Mouse (Mus musculus) embryonic facial prominence, embryonic 10.5 days (tissue): ENCODE measurements around the gene Dnajc17. TPM values are rescaled to one million over a fixed set of nuclear protein-coding genes. Genes with fewer than 3 reads are reported as not detected.

Experiments
- DNase-seq: peaks from one replicate; pipeline ENCODE4 v3.0.0-alpha.2; 2017; ENCODE audit warnings: low spot score
- H3K27ac ChIP-seq: fragments of 300-500 bp; sonication (generic); replicated peaks from 2 replicates; pipeline ENCODE4 v1.5.1; 2016; ENCODE audit warnings: mild to moderate bottlenecking
- H3K27me3 ChIP-seq: fragments of 300-500 bp; sonication (generic); replicated peaks from 2 replicates; pipeline ENCODE4 v1.6.1; 2016; ENCODE audit warnings: low read depth, mild to moderate bottlenecking; ENCODE audit not compliant: poor library complexity, severe bottlenecking
- H3K36me3 ChIP-seq: fragments of 300-500 bp; sonication (generic); replicated peaks from 2 replicates; pipeline ENCODE4 v1.6.1; 2016; ENCODE audit warnings: mild to moderate bottlenecking, moderate library complexity
- H3K4me1 ChIP-seq: fragments of 300-500 bp; sonication (generic); 2 replicates; pipeline ENCODE4 v1.6.1; 2016
- H3K4me3 ChIP-seq: fragments of 300-500 bp; sonication (generic); 2 replicates; pipeline ENCODE4 v1.5.1; 2016; ENCODE audit warnings: mild to moderate bottlenecking, moderate library complexity
- H3K9me3 ChIP-seq: fragments of 300-500 bp; sonication (generic); 2 replicates; pipeline ENCODE4 v1.6.1; 2016; ENCODE audit warnings: mild to moderate bottlenecking
- WGBS: fragments of 180-500 bp; shearing (Covaris S2); methylation state at CpG from one replicate; pipeline ENCODE4 v1.1.7; 2016; 5-methylcytosine and 5-hydroxymethylcytosine counted together
- polyA plus RNA-seq: library from polyadenylated mRNA; unstranded; fragments of >200 nt; fragmentation: Nextera tagmentation; extraction: Ambion mirVana; gene quantifications from 2 replicates; pipeline ENCODE4 v1.2.1, GENCODE M21; 2016

Gene Dnajc17
- polyA plus RNA-seq, 1 experiment from 2014 or later, result 25.4 TPM

GRCm38 (mm10) chr2:119154683-119155082 is 53.9 kb downstream of the Dnajc17 start:
- Histone ChIP-seq H3K9me3 (no peaks in the 10 kb centered on the region), H3K36me3 (peaks cover 51% of the 10 kb centered on the region), H3K4me1 (peaks cover 18% of the 10 kb centered on the region), H3K27me3 (no peaks in the 10 kb centered on the region), H3K27ac (no peak overlapping the region), H3K4me3 (no peak overlapping the region)
- 81% methylated on average over 2 of the region's 2 CpGs for WGBS
- DNase-seq, result no peak

- H3K4me3 ChIP-seq, result no peak overlapping the region
- no peak for DNase-seq
- H3K4me1 ChIP-seq, result peaks cover 14% of the 10 kb centered on the region
- 90% methylated on average over 6 of the region's 6 CpGs for WGBS
- H3K27ac ChIP-seq, result no peak overlapping the region
- peaks cover 75% of the 10 kb centered on the region for H3K36me3 ChIP-seq
- no peaks in the 10 kb centered on the region for H3K9me3 ChIP-seq
- no peaks in the 10 kb centered on the region for H3K27me3 ChIP-seq
Observed at GRCm38 (mm10) chr2:119152255-119152654, 56.3 kb downstream of the Dnajc17 start.

GRCm38 (mm10) chr2:119147775-119148174 is 60.8 kb downstream of the Dnajc17 start:
- Histone ChIP-seq H3K36me3 (peaks cover 98% of the 10 kb centered on the region), H3K27ac (no peak overlapping the region), H3K27me3 (no peaks in the 10 kb centered on the region), H3K9me3 (peaks cover 4% of the 10 kb centered on the region; the same call in 1 of the 2 replicates), H3K4me1 (no peaks in the 10 kb centered on the region), H3K4me3 (no peak overlapping the region)
- WGBS, result 91% methylated on average over 8 of the region's 8 CpGs
- no peak for DNase-seq

- H3K27ac ChIP-seq, result no peak overlapping the region
- no peak overlapping the region for H3K4me3 ChIP-seq
- WGBS, result 83% methylated on average over 22 of the region's 22 CpGs
- no peaks in the 10 kb centered on the region for H3K27me3 ChIP-seq
- no peak for DNase-seq
- peaks cover 4% of the 10 kb centered on the region; the same call in 1 of the 2 replicates for H3K9me3 ChIP-seq
- peaks cover 98% of the 10 kb centered on the region for H3K36me3 ChIP-seq
- H3K4me1 ChIP-seq, result no peaks in the 10 kb centered on the region
Observed at GRCm38 (mm10) chr2:119147160-119147678, 61.4 kb downstream of the Dnajc17 start.

GRCm38 (mm10) chr2:119146435-119146834 is 62.2 kb downstream of the Dnajc17 start:
- Histone ChIP-seq H3K27ac (no peak overlapping the region), H3K4me1 (no peaks in the 10 kb centered on the region), H3K4me3 (no peak overlapping the region), H3K36me3 (peaks cover 98% of the 10 kb centered on the region), H3K27me3 (no peaks in the 10 kb centered on the region), H3K9me3 (peaks cover 4% of the 10 kb centered on the region; the same call in 1 of the 2 replicates)
- WGBS, result 92% methylated on average over 6 of the region's 6 CpGs
- DNase-seq, result no peak

GRCm38 (mm10) chr2:119145199-119145598 is 63.4 kb downstream of the Dnajc17 start:
- Histone ChIP-seq H3K27ac (no peak overlapping the region), H3K27me3 (no peaks in the 10 kb centered on the region), H3K4me1 (no peaks in the 10 kb centered on the region), H3K9me3 (peaks cover 4% of the 10 kb centered on the region; the same call in 1 of the 2 replicates), H3K36me3 (peaks cover 98% of the 10 kb centered on the region), H3K4me3 (no peak overlapping the region)
- 81% methylated on average over 2 of the region's 2 CpGs for WGBS
- no peak for DNase-seq

GRCm38 (mm10) chr2:119136346-119136898 is 72.2 kb downstream of the Dnajc17 start:
- Histone ChIP-seq H3K4me1 (no peaks in the 10 kb centered on the region), H3K36me3 (peaks cover 99% of the 10 kb centered on the region), H3K27ac (no peak overlapping the region), H3K4me3 (no peak overlapping the region), H3K9me3 (no peaks in the 10 kb centered on the region), H3K27me3 (no peaks in the 10 kb centered on the region)
- no peak for DNase-seq
- WGBS, result 85% methylated on average over 5 of the region's 5 CpGs

Other genes with a start within 250 kb of the Dnajc17 start
- 19.9 and 20.5 TPM in 2 replicates for gene Ccdc32, start 179.4 kb downstream of the Dnajc17 start, polyA plus RNA-seq
- 7.3 and 8.0 TPM in 2 replicates for gene Rpusd2, start 174.0 kb downstream of the Dnajc17 start, polyA plus RNA-seq
- gene Knl1, start 161.7 kb downstream of the Dnajc17 start, polyA plus RNA-seq, result 54.0 and 58.3 TPM in 2 replicates
- 90.9 and 94.1 TPM in 2 replicates for gene Rad51, start 96.0 kb downstream of the Dnajc17 start, polyA plus RNA-seq
- gene Rmdn3, start 51.8 kb downstream of the Dnajc17 start, polyA plus RNA-seq, result 47.3 and 50.7 TPM in 2 replicates
- 5.3 and 6.1 TPM in 2 replicates for gene Gchfr, start 41.0 kb downstream of the Dnajc17 start, polyA plus RNA-seq
- gene Gm14137, start 34.3 kb downstream of the Dnajc17 start, polyA plus RNA-seq, result 0.77 and 1.0 TPM in 2 replicates
- 52.9 and 58.5 TPM in 2 replicates for gene Zfyve19, start 178 bp downstream of the Dnajc17 start, polyA plus RNA-seq
- 0.20 TPM in 2 replicates for gene Ppp1r14d, start 21.1 kb upstream of the Dnajc17 start, polyA plus RNA-seq
- 11.1 and 11.4 TPM in 2 replicates for gene Spint1, start 28.6 kb upstream of the Dnajc17 start, polyA plus RNA-seq
- 0.74 and 2.5 TPM in 2 replicates for gene Rhov, start 62.5 kb upstream of the Dnajc17 start, polyA plus RNA-seq
- 23.1 and 25.1 TPM in 2 replicates for gene Vps18, start 79.9 kb upstream of the Dnajc17 start, polyA plus RNA-seq
- 4.4 and 4.6 TPM in 2 replicates for gene Dll4, start 117.0 kb upstream of the Dnajc17 start, polyA plus RNA-seq
- gene Chac1, start 142.4 kb upstream of the Dnajc17 start, polyA plus RNA-seq, result 0.90 and 1.1 TPM in 2 replicates